Mouse (Mus musculus) erythroblast, embryonic 14.5 days (primary cell): ENCODE measurements around the gene Gm47959.

ENCODE experiments used
- GATA1 ChIP-seq: IDR thresholded peaks from 2 replicates; pipeline ENCODE4 v1.6.1; 2012; ENCODE audit warnings: low read length, inconsistent platforms, mixed read lengths
- TAL1 ChIP-seq: IDR thresholded peaks from 3 replicates; pipeline ENCODE4 v1.6.1; 2012; ENCODE audit warnings: low read length, inconsistent platforms, mixed read lengths

- TF ChIP-seq GATA1 = no peak
- no peak for TF ChIP-seq TAL1
Observed at GRCm38 (mm10) chr1:83034509-83034908, 34.2 kb downstream of the Gm47959 start.
